Mouse (Mus musculus) kidney, adult 2 months (tissue): ENCODE measurements around the gene Enpp3.

Experiments used
- CTCF ChIP-seq: fragments of 200-500 bp; conservative IDR thresholded peaks from 2 replicates; pipeline ENCODE4 v1.5.1; 2011; ENCODE audit warnings: low read depth, mild to moderate bottlenecking, control low read depth, low read length, moderate library complexity, mixed read lengths; ENCODE audit not compliant: insufficient read depth, insufficient read length
- POLR2A ChIP-seq: fragments of 200-500 bp; IDR thresholded peaks from one replicate; pipeline ENCODE4 v1.6.1; 2011; ENCODE audit warnings: low read depth, low read length, control low read depth

GRCm38 (mm10) chr10:24819526-24819925 is 23.1 kb downstream of the Enpp3 start:
- TF ChIP-seq CTCF: no peak
- no peak for TF ChIP-seq POLR2A
